Mouse (Mus musculus): ENCODE measurements around the gene Tbc1d10c.

DNA sequence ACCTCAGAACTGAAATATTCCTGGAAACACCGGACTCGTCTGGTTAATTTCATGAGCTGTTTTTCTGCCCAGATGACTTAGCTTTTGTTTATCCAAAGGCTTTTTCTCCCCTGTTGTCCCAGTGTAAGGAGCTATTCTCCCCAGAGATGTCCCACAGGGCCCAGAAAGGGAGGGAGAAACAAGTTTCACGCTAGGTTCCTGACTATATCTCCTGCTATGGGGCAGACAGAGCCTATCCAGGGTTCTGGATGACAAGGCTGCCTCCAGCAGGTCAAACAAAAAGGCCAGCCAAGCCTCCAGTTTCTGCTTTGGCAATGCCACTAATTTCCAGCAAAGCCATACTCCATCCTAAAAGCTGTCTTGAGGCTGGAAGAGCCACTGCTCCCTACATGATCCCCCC lies 26.8 kb upstream of the Tbc1d10c start:
- TF ChIP-seq CTCF (conservative IDR thresholded peaks at IDR 0.05; ENCODE audit: insufficient read depth, insufficient read length, low read depth, low read length) (no peak), POLR2A (IDR thresholded peaks at IDR 0.05; ENCODE audit: low read depth, low read length) (no peak)

Measured in kidney, adult 2 months (tissue).